Mouse (Mus musculus) left cerebral cortex, postnatal 4 days (tissue): Measurements from ENCODE around the gene Zbtb8os. TPM values are rescaled to one million over a fixed set of nuclear protein-coding genes. Genes with fewer than 3 reads are reported as not detected.
"Not testable (repeated sequence)": the region's sequence is repeated elsewhere in the genome, so short reads cannot be mapped to it uniquely, and the experiment has no call there.

Experiments
- DNase-seq: peaks from one replicate; pipeline ENCODE4 v3.0.0-alpha.2; 2022
- intact Hi-C: fragments of 180-260 bp; cut with DNase I; formaldehyde crosslinking; loops from one replicate; pipeline ENCODE4 v1.15.1; 2025
- total RNA-seq, 2 experiments: library from RNA; stranded (reverse); gene quantifications; 2 replicates each; pipeline ENCODE4 v1.2.3; 2021

The Zbtb8os gene
- total RNA-seq, 2 experiments from 2014 or later, result 18.0 to 18.5 TPM

DNA sequence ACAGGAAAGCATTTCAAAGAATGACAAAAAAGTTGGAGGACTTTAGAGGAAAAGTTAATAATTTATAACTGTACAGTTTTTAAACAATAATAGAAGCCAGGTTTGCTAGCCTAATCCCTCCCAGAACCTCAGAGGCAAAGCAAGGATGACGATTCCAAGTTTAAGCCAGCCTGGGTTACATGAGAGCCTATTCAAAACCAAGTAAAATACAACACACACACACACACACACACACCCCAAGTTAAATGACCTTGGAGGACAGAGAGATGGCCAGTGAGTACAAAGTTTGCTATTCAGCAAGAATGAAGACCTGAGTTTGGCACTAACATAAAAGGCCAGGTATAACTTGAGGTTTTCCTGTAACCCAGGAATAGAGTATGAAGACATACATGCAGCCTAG lies 9.3 kb upstream of the Zbtb8os start:
- intact Hi-C loops, result no loop called here
- DNase-seq, result no peak

DNA sequence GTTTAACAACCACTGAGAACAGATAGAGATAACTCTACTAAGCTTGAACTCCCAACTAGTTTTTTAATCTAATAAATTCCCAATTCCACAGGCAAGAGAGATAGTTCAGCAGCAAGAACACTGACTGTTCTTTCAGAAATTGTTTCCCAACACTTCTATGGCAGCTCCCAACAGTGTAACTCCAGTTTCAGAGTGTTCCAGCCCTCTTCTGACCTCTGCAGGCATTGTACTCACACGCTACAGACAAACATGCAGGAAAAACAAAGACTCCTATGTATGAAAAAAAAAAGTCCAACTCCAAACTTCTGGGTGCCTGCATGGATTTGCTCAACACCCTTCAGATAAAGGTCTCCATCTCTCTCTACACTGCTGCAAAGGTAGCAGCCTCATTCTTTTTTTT lies 2.6 kb upstream of the Zbtb8os start:
- no peak for DNase-seq
- intact Hi-C loops, result no loop called here

- intact Hi-C loops, result no loop called here
- no peak for DNase-seq
These were observed 749 bp upstream of the Zbtb8os start for GRCm38 (mm10) chr4:129334677-129335215.

- DNase-seq, result no peak
- intact Hi-C loops, result no loop called here
These were observed 796 bp downstream of the Zbtb8os start for GRCm38 (mm10) chr4:129336291-129336690.

DNA sequence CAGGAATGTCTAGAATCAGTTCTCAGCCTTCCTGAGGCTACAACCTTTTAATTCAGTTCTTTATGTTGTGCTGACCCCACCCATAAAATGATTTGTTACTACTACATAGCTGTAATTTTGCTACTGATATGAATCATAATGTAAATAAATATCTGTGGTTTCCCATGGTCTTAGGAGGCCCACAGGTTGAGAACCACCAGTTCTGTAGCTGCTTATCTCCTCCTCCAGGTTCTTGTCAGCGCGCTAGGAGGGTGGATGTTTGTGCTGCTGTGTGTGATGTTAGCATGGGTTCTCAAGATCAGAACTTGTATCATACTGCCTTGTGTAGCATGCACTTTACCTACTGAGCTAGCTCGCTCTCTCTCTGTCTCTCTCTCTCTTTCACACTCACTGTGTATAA lies 4.2 kb downstream of the Zbtb8os start:
- DNase-seq, result no peak
- intact Hi-C loops, result no loop called here

DNA sequence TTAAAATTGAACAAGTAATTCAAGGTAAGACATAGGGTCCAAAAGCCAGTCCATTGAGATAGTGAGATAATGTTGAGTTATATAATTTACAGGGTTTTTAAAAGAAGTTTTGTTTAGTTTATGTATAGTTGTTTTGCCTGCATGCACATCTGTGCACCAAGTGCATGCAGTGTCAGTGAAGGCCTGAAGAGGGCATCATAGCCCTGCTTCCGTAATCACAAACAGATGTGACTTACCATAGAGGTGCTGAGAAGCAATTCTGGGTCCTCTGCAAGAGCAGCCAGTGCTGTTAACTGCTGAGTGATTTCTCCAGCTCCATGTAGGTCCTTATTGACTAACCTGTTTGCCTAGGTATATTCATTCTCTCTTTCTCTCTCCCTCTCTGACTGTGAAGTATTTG lies 6.4 kb downstream of the Zbtb8os start:
- intact Hi-C loops, result no loop called here
- no peak for DNase-seq

DNA sequence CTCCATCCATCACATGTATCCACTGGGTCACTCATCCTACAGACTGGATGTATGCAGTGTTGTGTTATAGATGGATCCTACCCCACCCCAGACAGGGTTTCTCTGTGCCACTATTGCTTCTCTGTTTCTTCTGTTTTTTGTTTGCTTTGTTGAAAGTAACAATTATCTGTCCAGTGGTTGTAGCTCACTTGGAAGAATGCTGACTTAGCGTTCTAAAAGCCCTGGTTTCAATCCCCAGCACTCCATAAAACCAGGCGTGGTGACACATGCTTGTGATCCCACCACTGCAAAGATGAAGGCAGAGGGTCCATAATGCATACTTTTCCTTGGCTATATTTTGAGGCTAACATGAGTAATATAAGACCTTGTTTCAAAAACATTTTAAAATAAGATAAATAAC lies 7.2 kb downstream of the Zbtb8os start:
- DNase-seq, result no peak
- intact Hi-C loops, result no loop called here

GRCm38 (mm10) chr4:129346481-129347154 lies 11.1 kb downstream of the Zbtb8os start:
- no peak for DNase-seq

DNA sequence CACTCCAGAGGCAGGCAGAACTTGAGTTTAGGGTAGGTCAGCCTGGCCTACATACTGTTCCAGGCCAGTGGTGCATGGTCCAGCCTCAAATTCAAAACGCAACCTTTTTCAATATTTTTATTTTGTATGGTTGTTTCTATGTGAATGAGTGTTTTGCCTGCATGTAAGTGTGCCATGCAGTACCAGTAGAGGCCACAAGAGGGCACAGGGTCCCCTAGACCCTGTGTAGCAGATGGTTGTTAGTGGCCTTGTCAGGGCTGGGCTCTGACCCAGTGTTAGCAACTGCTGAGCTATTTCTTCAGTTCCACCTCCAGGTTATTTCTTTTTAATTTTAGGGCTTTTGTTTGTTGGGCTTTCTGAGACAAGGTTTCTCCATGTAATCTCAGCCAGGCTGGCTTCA lies 15.1 kb downstream of the Zbtb8os start:
- intact Hi-C loops, result no loop called here
- peak; percentile 84 for DNase-seq

More at GRCm38 (mm10) chr4:129346481-129347154, 11.1 kb downstream of the Zbtb8os start:
- intact Hi-C loops, result no loop called here

GRCm38 (mm10) chr4:129351111-129351510 lies 15.6 kb downstream of the Zbtb8os start:
- intact Hi-C loops, result no loop called here
- no peak for DNase-seq

GRCm38 (mm10) chr4:129353176-129353575 lies 17.7 kb downstream of the Zbtb8os start:
- intact Hi-C loops, result no loop called here
- DNase-seq, result no peak

GRCm38 (mm10) chr4:129354236-129354635 lies 18.7 kb downstream of the Zbtb8os start:
- no peak for DNase-seq
- intact Hi-C loops, result no loop called here

DNA sequence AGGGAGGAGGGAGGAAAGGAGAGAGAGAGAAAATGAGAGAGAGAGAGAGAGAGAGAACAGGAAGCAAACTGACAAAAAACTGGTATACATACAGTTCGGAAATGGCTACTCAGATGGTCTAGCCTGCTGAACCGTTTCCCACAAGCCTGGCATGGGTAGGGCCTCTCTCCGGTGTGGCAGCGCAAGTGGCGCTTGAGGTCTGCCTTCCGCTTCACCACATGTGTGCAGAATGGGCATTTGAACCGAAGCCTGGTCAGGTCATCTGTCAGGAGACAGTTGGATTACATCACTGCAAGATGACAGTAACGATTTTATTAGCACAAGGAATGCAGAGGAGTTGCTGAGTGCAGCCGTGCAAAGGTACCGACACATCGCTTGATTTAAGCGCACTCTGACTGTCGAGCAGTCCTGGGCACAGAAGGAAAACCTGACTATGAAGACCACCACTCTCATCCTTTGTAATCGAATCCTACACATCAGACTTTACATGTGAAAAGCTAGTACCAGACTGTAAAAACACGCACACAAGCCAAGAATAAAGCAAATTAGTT lies 22.2 kb downstream of the Zbtb8os start:
- intact Hi-C loops, result no loop called here
- DNase-seq, result no peak

GRCm38 (mm10) chr4:129362238-129362637 lies 26.7 kb downstream of the Zbtb8os start:
- DNase-seq, intact Hi-C loops: not testable (repeated sequence)

- intact Hi-C loops, result no loop called here
- DNase-seq, result no peak
These were observed 27.3 kb downstream of the Zbtb8os start for GRCm38 (mm10) chr4:129362771-129363170.

GRCm38 (mm10) chr4:129363463-129363862 lies 28.0 kb downstream of the Zbtb8os start:
- no peak for DNase-seq
- intact Hi-C loops, result no loop called here

- no peak for DNase-seq
- intact Hi-C loops, result no loop called here
These were observed 28.9 kb downstream of the Zbtb8os start for GRCm38 (mm10) chr4:129364379-129364778.

- intact Hi-C loops, result no loop called here
- DNase-seq, result no peak
These were observed 29.7 kb downstream of the Zbtb8os start for GRCm38 (mm10) chr4:129365224-129365623.

DNA sequence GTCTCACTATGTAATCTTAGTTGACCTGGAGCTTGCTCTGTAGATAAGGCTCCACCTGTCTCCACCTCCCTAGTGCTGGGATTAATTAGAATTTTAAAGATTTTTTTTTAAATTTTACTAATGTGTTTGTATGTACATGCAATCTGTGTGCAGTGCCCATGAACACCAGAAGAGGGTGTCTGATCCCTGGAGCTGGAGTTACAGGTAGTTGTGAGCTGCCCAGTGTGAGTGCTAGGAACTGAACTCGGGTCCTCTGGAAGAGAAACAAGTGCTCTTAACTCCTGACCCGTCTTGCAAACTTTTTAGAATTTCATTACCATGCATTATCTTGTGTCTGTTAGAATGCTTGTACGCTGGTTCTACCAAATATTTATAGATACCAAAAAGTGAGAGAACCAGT lies 35.9 kb downstream of the Zbtb8os start:
- intact Hi-C loops, result loop anchor here (10.0 kb wide), 1 partner anchor 83 kb away; no protein-coding TSS in a partner anchor
- DNase-seq, result no peak

- no peak for DNase-seq
- intact Hi-C loops, result loop anchor here (10.0 kb wide), 1 partner anchor 81 kb away; no protein-coding TSS in a partner anchor
These were observed 37.9 kb downstream of the Zbtb8os start for GRCm38 (mm10) chr4:129373202-129373976.

DNA sequence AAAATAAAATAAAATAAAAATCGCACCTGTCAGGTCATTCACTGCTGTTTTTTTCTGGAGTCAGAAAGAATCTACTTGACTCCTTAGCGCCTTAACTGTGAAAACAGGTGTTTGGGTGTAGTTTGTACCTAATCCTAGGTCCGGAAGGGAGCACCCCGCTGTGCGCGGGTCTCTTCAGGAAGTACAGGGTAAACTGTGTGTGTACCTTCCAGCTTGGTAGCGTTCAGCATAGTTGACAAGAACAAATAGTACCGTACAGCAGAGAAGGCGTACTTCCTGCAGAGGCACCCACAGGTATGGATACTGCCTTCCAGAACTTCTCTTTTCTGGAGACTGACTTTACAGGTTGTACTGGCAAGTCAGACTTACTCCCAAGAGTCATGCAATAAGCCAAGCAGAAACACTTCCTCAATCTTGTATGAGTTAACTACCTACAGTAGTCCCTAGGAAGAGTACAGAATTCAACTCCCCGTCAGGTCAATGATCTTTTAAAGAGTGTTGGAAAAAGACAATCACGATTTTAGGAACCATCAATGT lies 38.8 kb downstream of the Zbtb8os start:
- intact Hi-C loops, result loop anchor here (10.0 kb wide), 1 partner anchor 81 kb away; no protein-coding TSS in a partner anchor
- no peak for DNase-seq
